Mouse (Mus musculus) bone marrow, adult 2 months (tissue): ENCODE data around the gene Med20.

Source experiments
- CTCF ChIP-seq: fragments of 200-500 bp; IDR thresholded peaks from 2 replicates; pipeline ENCODE4 v1.5.1; 2011; ENCODE audit warnings: low read length, control low read depth; ENCODE audit not compliant: control insufficient read depth, insufficient read depth
- POLR2A ChIP-seq: fragments of 200-500 bp; IDR thresholded peaks from 2 replicates; pipeline ENCODE4 v1.6.1; 2011; ENCODE audit warnings: low read depth, mild to moderate bottlenecking, control low read depth, low read length, borderline replicate concordance; ENCODE audit not compliant: control insufficient read depth

DNA sequence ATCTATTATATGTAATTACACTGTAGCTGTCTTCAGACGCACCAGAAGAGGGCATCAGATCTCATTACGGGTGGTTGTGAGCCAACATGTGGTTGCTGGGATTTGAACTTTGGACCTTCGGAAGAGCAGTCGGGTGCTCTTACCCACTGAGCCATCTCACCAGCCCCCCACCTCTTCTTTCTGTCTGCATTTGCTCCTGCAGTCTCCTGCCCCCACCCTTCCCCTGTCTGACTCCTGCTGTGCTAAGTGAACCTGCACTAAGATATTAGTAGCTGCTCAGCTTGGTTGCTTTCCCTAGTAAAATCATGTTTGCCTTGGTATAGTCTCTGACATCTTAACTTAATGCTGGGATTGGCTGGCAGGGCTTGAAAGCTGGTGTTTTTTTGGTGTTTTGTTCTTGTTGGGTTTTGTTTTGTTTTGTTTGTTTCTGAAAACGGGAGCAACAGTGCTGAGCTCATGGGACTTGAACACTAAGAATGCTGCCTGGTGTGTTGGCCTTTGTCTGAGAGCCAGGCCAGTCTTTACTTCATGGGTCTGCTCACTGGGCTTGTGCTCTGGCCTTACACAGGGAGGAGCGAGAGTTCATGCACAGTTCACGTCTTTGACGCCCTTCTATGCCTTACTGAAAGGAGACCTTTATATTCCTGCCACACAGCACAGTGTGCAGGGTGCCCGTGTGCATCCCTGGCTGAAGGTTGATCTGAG, 51.8 kb downstream of the Med20 start:
- TF ChIP-seq CTCF: no peak
- TF ChIP-seq POLR2A: no peak
